Mouse (Mus musculus): ENCODE results near the gene Sema6c. TPM values are rescaled to one million over a fixed set of nuclear protein-coding genes. Genes with fewer than 3 reads are reported as not detected.

Gene Sema6c
- total and polyA plus RNA-seq, 2 experiments from 2014 or later = 17.1 to 126 TPM

- H3K9ac ChIP-seq (replicated peaks; ENCODE audit: low read length, poor library complexity, severe bottlenecking) = peak overlapping the region; percentile 42; the same call in 1 of the 2 replicates
- TF ChIP-seq CTCF (IDR thresholded peaks at IDR 0.05) = no peak
- peaks cover 46% of the 10 kb centered on the region for H3K36me3 ChIP-seq (ENCODE audit: insufficient read depth, low read length)
- peak overlapping the region; percentile 30 for H3K4me2 ChIP-seq (ENCODE audit: low read depth, low read length, poor library complexity, severe bottlenecking)
- H3K27ac ChIP-seq (ENCODE audit: low read depth, low read length) = 0 out of 2 replicates have a peak overlapping the region, but pooled peaks have one; percentile 28
- H3K4me3 ChIP-seq (ENCODE audit: low read depth, low read length) = peak overlapping the region; percentile 18; the same call in 1 of the 2 replicates
- H3K9me3 ChIP-seq (ENCODE audit: low read length) = no peaks in the 10 kb centered on the region
- H3K4me1 ChIP-seq (ENCODE audit: insufficient read depth, low read length) = no peaks in the 10 kb centered on the region
- ATAC-seq (ENCODE audit: low FRiP score) (peak; percentile 24; the same call in 1 of the 2 replicates), DNase-seq (ENCODE audit: low spot score) (no peak)
- WGBS = 12% methylated on average over 57 of the region's 58 CpGs
- no peaks in the 10 kb centered on the region for H3K27me3 ChIP-seq (ENCODE audit: insufficient read depth, low read length)
These were observed 13.1 kb downstream of the Sema6c start for GRCm38 (mm10) chr3:95173256-95173949.

DNA sequence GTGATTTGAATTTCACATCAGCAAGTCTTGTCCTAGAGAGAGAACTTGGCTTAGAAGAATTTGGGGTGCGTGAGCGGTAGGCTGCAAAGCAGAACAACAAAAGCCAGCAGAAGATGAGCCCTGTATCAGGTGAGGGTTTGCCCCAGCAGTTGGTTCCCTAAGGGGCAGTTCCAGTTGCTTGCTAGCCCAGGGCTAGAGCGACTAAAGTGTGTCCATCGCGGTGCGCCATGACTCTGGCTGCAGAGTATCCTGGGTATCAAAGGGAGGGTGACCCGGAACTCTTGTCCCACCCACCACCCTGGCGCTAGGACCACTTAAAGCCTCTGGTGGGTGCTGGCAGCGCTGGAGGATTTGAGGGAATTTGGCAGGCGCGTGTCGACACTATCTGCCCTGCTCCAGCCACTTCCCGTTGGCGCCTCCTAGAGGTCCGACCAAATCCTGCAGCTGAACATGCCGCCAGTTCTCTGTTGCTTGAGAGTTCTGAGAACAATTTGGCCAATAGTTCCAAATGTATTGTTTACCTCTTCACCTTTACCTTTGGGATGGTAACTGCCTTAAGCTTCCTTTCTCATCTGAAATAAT, 13.8 kb downstream of the Sema6c start:
- peak; percentile 81 for DNase-seq (ENCODE audit: low spot score)
- H3K4me2 ChIP-seq (ENCODE audit: low read depth, low read length, poor library complexity, severe bottlenecking) = peak overlapping the region; percentile 30; the same call in 1 of the 2 replicates
- 12% methylated on average over 16 of the region's 16 CpGs for WGBS
- no peak overlapping the region for H3K9ac ChIP-seq (replicated peaks; ENCODE audit: low read length, poor library complexity, severe bottlenecking)
- H3K9me3 ChIP-seq (ENCODE audit: low read length) = no peaks in the 10 kb centered on the region
- H3K4me1 ChIP-seq (ENCODE audit: insufficient read depth, low read length) = no peaks in the 10 kb centered on the region
- H3K4me3 ChIP-seq (ENCODE audit: low read depth, low read length) = no peak overlapping the region
- H3K27me3 ChIP-seq (ENCODE audit: insufficient read depth, low read length) = no peaks in the 10 kb centered on the region
- ATAC-seq (ENCODE audit: low FRiP score) = peak; percentile 41
- peak; percentile 86 for TF ChIP-seq CTCF (IDR thresholded peaks at IDR 0.05)
- H3K27ac ChIP-seq (ENCODE audit: low read depth, low read length) = 0 out of 2 replicates have a peak overlapping the region, but pooled peaks have one; percentile 28
- peaks cover 39% of the 10 kb centered on the region for H3K36me3 ChIP-seq (ENCODE audit: insufficient read depth, low read length)

GRCm38 (mm10) chr3:95176500-95176899, 16.2 kb downstream of the Sema6c start:
- 62% methylated on average over 3 of the region's 3 CpGs for WGBS
- H3K4me2 ChIP-seq (ENCODE audit: low read depth, low read length, poor library complexity, severe bottlenecking) = no peak overlapping the region
- no peak overlapping the region for H3K9ac ChIP-seq (replicated peaks; ENCODE audit: low read length, poor library complexity, severe bottlenecking)

GRCm38 (mm10) chr3:95177583-95177982, 17.3 kb downstream of the Sema6c start:
- Histone ChIP-seq H3K4me2 (ENCODE audit: low read depth, low read length, poor library complexity, severe bottlenecking) (no peak overlapping the region), H3K9ac (replicated peaks; ENCODE audit: low read length, poor library complexity, severe bottlenecking) (no peak overlapping the region), H3K36me3 (ENCODE audit: insufficient read depth, low read length) (peaks cover 5% of the 10 kb centered on the region), H3K9me3 (ENCODE audit: low read length) (no peaks in the 10 kb centered on the region), H3K4me3 (ENCODE audit: low read depth, low read length) (no peak overlapping the region), H3K4me1 (ENCODE audit: insufficient read depth, low read length) (no peaks in the 10 kb centered on the region), H3K27me3 (ENCODE audit: insufficient read depth, low read length) (no peaks in the 10 kb centered on the region), H3K27ac (ENCODE audit: low read depth, low read length) (no peak overlapping the region)
- TF ChIP-seq CTCF (IDR thresholded peaks at IDR 0.05) = no peak
- ATAC-seq (ENCODE audit: low FRiP score) (no peak), DNase-seq (ENCODE audit: low spot score) (no peak)
- 83% methylated on average over 6 of the region's 6 CpGs for WGBS

More at GRCm38 (mm10) chr3:95176500-95176899, 16.2 kb downstream of the Sema6c start:
- Histone ChIP-seq H3K27ac (ENCODE audit: low read depth, low read length) (no peak overlapping the region), H3K36me3 (ENCODE audit: insufficient read depth, low read length) (peaks cover 15% of the 10 kb centered on the region), H3K4me1 (ENCODE audit: insufficient read depth, low read length) (no peaks in the 10 kb centered on the region), H3K9me3 (ENCODE audit: low read length) (no peaks in the 10 kb centered on the region), H3K4me3 (ENCODE audit: low read depth, low read length) (no peak overlapping the region), H3K27me3 (ENCODE audit: insufficient read depth, low read length) (no peaks in the 10 kb centered on the region)
- ATAC-seq (ENCODE audit: low FRiP score) = no peak
- DNase-seq (ENCODE audit: low spot score) = no peak
- no peak for TF ChIP-seq CTCF (IDR thresholded peaks at IDR 0.05)

DNA sequence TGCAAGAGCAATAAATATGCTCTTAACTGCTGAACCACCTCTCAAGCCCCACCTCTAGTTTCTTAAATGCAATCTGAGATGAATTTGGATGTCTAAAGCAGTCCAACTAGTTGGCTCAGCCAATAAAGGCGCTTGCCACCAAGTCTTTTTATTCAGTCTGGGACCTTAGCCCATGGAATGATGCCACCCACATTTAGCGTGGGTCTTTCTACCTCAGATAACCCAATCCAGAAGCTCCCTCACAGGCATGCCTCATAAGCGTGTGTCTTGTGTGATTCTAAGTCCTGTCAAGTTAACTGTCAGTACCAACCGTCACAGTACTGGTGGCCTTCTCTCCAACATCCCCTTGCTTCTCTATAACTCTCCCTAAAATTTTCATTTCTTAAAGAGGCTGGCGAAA, 18.7 kb downstream of the Sema6c start:
- no peaks in the 10 kb centered on the region for H3K36me3 ChIP-seq (ENCODE audit: insufficient read depth, low read length)
- H3K4me1 ChIP-seq (ENCODE audit: insufficient read depth, low read length) = no peaks in the 10 kb centered on the region
- H3K4me2 ChIP-seq (ENCODE audit: low read depth, low read length, poor library complexity, severe bottlenecking) = no peak overlapping the region
- DNase-seq (ENCODE audit: low spot score) (no peak), ATAC-seq (ENCODE audit: low FRiP score) (no peak)
- WGBS = 89% methylated on average over 5 of the region's 5 CpGs
- no peak overlapping the region for H3K4me3 ChIP-seq (ENCODE audit: low read depth, low read length)
- TF ChIP-seq CTCF (IDR thresholded peaks at IDR 0.05) = no peak
- no peaks in the 10 kb centered on the region for H3K27me3 ChIP-seq (ENCODE audit: insufficient read depth, low read length)
- H3K9ac ChIP-seq (replicated peaks; ENCODE audit: low read length, poor library complexity, severe bottlenecking) = no peak overlapping the region
- no peak overlapping the region for H3K27ac ChIP-seq (ENCODE audit: low read depth, low read length)
- H3K9me3 ChIP-seq (ENCODE audit: low read length) = no peaks in the 10 kb centered on the region

- no peak for TF ChIP-seq CTCF (IDR thresholded peaks at IDR 0.05)
- Histone ChIP-seq H3K27ac (ENCODE audit: low read depth, low read length) (no peak overlapping the region), H3K9ac (replicated peaks; ENCODE audit: low read length, poor library complexity, severe bottlenecking) (no peak overlapping the region), H3K4me1 (ENCODE audit: insufficient read depth, low read length) (no peaks in the 10 kb centered on the region), H3K27me3 (ENCODE audit: insufficient read depth, low read length) (no peaks in the 10 kb centered on the region), H3K9me3 (ENCODE audit: low read length) (no peaks in the 10 kb centered on the region), H3K36me3 (ENCODE audit: insufficient read depth, low read length) (peaks cover 2% of the 10 kb centered on the region; the same call in 1 of the 2 replicates), H3K4me3 (ENCODE audit: low read depth, low read length) (no peak overlapping the region), H3K4me2 (ENCODE audit: low read depth, low read length, poor library complexity, severe bottlenecking) (no peak overlapping the region)
- 68% methylated on average over 3 of the region's 3 CpGs for WGBS
- no peak for DNase-seq (ENCODE audit: low spot score)
- ATAC-seq (ENCODE audit: low FRiP score) = no peak
These were observed 19.6 kb downstream of the Sema6c start for GRCm38 (mm10) chr3:95179890-95180289.

Measured in midbrain, postnatal 0 days (tissue).